Mouse (Mus musculus) midbrain, embryonic 10.5 days (tissue): ENCODE measurements around the gene Tmem130. TPM values are rescaled to one million over a fixed set of nuclear protein-coding genes. Genes with fewer than 3 reads are reported as not detected.
"Not testable (repeated sequence)": the region's sequence is repeated elsewhere in the genome, so short reads cannot be mapped to it uniquely, and the experiment has no call there.

ENCODE experiments used
- DNase-seq: peaks from one replicate; pipeline ENCODE4 v3.0.0-alpha.2; 2017; ENCODE audit warnings: low spot score
- H3K27ac ChIP-seq: fragments of 300-500 bp; sonication (generic); replicated peaks from 2 replicates; pipeline ENCODE4 v1.5.1; 2016; ENCODE audit warnings: mild to moderate bottlenecking
- H3K27me3 ChIP-seq: fragments of 300-500 bp; sonication (generic); 2 replicates; pipeline ENCODE4 v1.6.1; 2016; ENCODE audit warnings: low read depth, mild to moderate bottlenecking; ENCODE audit not compliant: poor library complexity, severe bottlenecking
- H3K36me3 ChIP-seq: fragments of 300-500 bp; sonication (generic); 2 replicates; pipeline ENCODE4 v1.6.1; 2016; ENCODE audit warnings: mild to moderate bottlenecking, moderate library complexity
- H3K4me1 ChIP-seq: fragments of 300-500 bp; sonication (generic); 2 replicates; pipeline ENCODE4 v1.6.1; 2016
- H3K4me3 ChIP-seq: fragments of 300-500 bp; sonication (generic); 2 replicates; pipeline ENCODE4 v1.5.1; 2016; ENCODE audit warnings: mild to moderate bottlenecking, moderate library complexity
- H3K9me3 ChIP-seq: fragments of 300-500 bp; sonication (generic); replicated peaks from 2 replicates; pipeline ENCODE4 v1.6.1; 2016; ENCODE audit warnings: mild to moderate bottlenecking
- WGBS: fragments of 180-500 bp; shearing (Covaris S2); methylation state at CpG from one replicate; pipeline ENCODE4 v1.1.7; 2016; 5-methylcytosine and 5-hydroxymethylcytosine counted together
- polyA plus RNA-seq: library from polyadenylated mRNA; unstranded; fragments of >200 nt; fragmentation: Nextera tagmentation; extraction: Ambion mirVana; gene quantifications from 2 replicates; pipeline ENCODE4 v1.2.1, GENCODE M21; 2016

Gene Tmem130
- polyA plus RNA-seq, 1 experiment from 2014 or later, result 2.5 TPM

DNA sequence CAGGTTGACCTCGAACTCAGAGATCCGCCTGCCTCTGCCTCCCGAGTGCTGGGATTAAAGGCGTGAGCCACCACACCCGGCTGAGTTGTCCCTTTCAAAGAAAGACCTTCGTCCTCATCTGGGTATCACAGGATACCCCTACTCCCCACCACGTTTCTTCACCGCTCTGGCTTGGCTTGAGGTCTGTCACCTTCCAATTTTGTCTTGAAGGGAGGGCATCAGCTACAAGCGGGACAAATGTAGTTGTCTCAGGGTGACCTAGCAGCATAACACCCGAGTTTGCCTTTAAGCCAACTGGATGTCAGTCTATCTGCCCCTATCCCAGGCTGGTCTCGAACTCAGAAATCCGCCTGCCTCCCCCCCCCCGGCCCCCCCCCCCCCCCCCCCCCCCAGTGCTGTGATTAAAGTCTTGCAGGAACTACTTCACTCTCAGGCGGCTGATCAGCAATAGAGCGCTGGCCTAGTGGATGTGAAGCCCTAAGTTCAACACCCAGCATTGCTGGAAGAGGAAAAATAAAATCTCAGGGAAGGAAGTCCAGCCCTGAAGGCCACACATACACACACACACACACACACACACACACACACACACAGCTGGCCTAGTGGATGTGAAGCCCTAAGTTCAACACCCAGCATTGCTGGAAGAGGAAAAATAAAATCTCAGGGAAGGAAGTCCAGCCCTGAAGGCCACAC is 5.6 kb upstream of the Tmem130 start, which contains the start of gene Trrap:
Trrap (plus strand) TSS at position 627 of the 693 bp plus-strand sequence.
- Histone ChIP-seq H3K4me3 (peak within 1 kb of the TSS; percentile 81), H3K36me3 (peaks cover 20% of the 10 kb centered on the region), H3K4me1 (peaks cover 16% of the 10 kb centered on the region), H3K27ac (peak within 1 kb of the TSS; percentile 99)
- not testable (repeated sequence) for H3K27me3 ChIP-seq, H3K9me3 ChIP-seq, DNase-seq
- 78% methylated on average over 14 of the region's 15 CpGs for WGBS

DNA sequence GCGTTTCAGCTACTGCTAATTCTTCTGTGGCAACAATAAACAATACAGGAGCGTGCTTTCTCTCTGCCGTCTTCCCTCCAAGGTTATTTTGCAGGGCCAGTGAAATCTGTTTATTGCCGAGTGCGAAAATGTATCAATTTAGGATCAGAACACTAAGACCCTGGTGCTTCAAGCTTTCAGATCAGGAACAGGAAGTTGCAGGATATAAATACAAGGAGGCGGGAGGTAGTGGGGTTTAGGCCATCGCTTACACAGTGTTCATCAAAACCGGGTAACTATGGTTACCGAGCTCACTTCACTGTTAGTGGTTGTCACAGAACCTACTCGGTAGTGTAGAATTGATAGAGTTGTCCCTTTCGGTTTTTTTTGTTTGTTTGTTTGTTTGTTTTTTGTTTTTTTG is 5.0 kb upstream of the Tmem130 start:
- Histone ChIP-seq H3K27ac (no peak overlapping the region), H3K4me3 (no peak overlapping the region), H3K27me3 (peaks cover 16% of the 10 kb centered on the region), H3K4me1 (peaks cover 17% of the 10 kb centered on the region), H3K36me3 (peaks cover 14% of the 10 kb centered on the region), H3K9me3 (no peaks in the 10 kb centered on the region)
- DNase-seq, result no peak
- 90% methylated on average over 11 of the region's 11 CpGs for WGBS

DNA sequence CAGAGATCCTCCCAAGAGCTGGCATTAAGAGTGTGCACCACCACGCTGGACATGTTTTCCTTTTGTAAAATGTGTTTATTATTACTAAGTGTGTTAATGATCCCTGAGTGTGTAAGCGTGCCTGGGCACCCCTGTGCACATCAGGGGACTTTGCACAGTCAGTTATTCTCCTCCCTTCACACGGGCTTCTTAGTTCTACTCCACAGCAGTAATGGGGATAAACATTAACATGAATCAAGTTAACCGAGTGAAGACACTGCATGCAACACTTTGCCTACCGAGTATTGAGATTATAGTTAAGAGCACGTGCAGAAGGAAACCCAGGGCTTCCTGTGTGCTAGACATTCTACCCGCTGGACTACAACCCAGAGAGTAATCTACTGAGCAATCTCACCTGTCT is 4.4 kb upstream of the Tmem130 start:
- Histone ChIP-seq H3K27me3 (peaks cover 22% of the 10 kb centered on the region), H3K36me3 (peaks cover 8% of the 10 kb centered on the region), H3K27ac (no peak overlapping the region), H3K9me3 (no peaks in the 10 kb centered on the region), H3K4me1 (peaks cover 23% of the 10 kb centered on the region), H3K4me3 (no peak overlapping the region)
- WGBS, result 85% methylated on average over 7 of the region's 7 CpGs
- no peak for DNase-seq

DNA sequence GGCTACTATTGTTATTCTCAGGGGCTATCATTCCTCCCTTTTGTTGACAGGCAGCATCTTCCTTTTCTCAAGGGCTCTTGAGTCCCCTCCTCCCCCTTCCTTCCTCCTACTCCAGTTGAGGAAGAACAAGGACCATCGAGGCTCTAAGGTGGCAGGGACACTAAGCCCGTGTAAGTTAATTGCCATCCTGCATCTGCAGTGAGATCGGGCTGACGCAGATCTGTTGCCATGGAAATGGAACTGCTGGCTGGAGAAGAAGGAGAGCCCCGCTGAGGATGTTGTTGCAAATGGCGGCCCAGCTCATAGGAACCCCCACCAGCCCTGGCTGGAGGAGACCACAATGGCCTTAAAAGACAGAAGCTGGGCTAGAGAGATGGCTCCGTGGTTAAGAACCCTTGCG is 3.2 kb downstream of the Tmem130 start:
- Histone ChIP-seq H3K4me3 (0 out of 2 replicates have a peak overlapping the region, but pooled peaks have one; percentile 12), H3K27ac (peak overlapping the region; percentile 52), H3K27me3 (peaks cover 42% of the 10 kb centered on the region), H3K36me3 (no peaks in the 10 kb centered on the region), H3K9me3 (no peaks in the 10 kb centered on the region), H3K4me1 (peaks cover 20% of the 10 kb centered on the region)
- 6% methylated on average over 8 of the region's 8 CpGs for WGBS
- peak; percentile 50 for DNase-seq

DNA sequence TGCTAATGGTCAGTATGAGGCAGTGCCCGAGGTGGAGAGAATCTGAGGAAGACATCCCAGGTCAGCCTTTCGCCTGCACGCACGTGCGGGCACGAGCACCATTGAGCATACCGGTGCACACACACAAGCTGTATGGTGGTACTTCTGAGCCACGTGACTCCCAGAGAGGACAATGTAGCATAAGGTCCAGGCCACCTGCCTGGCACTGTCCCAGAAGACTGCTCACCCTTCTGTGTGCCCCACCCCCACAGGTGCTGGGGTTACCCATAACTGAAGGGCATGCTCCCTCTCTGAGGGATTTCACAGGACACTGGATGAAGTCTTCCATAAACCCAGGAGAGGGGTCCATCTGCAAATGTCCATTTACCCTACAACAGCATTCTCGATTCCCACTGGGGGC is 4.2 kb downstream of the Tmem130 start:
- Histone ChIP-seq H3K36me3 (no peaks in the 10 kb centered on the region), H3K4me1 (peaks cover 23% of the 10 kb centered on the region), H3K27me3 (peaks cover 34% of the 10 kb centered on the region), H3K27ac (no peak overlapping the region), H3K9me3 (no peaks in the 10 kb centered on the region), H3K4me3 (no peak overlapping the region)
- WGBS, result 88% methylated on average over 9 of the region's 9 CpGs
- DNase-seq, result no peak

DNA sequence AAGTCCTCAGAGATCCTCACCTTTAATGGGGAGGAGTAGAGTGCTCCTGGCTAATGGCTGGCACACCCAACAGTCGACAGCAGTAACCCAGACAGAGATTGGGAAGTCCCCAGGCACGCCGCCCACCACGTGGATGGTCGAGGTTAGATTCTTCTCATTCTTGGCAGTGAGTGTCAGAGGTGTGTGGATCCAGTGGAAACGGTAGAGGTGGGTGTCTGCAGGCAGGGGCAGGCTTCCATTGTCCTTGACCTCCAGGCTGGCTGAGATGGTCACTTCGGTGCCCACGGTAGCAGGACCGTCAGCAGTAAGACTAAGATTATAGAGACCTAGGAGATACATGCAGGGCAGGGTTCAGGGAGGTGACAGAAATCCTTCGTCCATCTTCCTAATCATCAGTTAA is 6.4 kb downstream of the Tmem130 start:
- Histone ChIP-seq H3K27me3 (peaks cover 12% of the 10 kb centered on the region), H3K27ac (no peak overlapping the region), H3K36me3 (no peaks in the 10 kb centered on the region), H3K4me3 (no peak overlapping the region), H3K4me1 (peaks cover 14% of the 10 kb centered on the region), H3K9me3 (no peaks in the 10 kb centered on the region)
- WGBS, result 84% methylated on average over 10 of the region's 10 CpGs
- no peak for DNase-seq

DNA sequence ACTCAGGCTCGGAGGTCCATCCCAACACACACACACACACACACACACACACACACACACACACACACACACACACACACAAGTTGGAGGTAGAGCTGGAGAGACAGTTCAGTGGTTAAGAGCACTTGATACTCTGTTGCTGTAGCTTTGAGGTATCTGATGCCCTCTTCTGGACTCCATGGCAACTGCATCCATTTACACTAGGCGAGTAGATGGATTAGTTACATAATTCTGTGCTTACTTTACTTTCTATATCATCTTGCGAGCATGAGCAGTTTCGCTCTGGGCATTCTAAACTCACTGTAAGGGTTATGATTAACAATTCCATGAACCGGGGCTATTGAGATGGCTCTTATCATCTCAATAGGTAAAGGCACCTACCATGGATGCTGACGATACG is 8.6 kb downstream of the Tmem130 start:
- Histone ChIP-seq H3K4me3 (no peak overlapping the region), H3K27ac (no peak overlapping the region), H3K9me3 (no peaks in the 10 kb centered on the region), H3K4me1 (peaks cover 5% of the 10 kb centered on the region), H3K27me3 (no peaks in the 10 kb centered on the region), H3K36me3 (no peaks in the 10 kb centered on the region)
- WGBS, result 70% methylated on average over 7 of the region's 7 CpGs
- peak; percentile 37 for DNase-seq

DNA sequence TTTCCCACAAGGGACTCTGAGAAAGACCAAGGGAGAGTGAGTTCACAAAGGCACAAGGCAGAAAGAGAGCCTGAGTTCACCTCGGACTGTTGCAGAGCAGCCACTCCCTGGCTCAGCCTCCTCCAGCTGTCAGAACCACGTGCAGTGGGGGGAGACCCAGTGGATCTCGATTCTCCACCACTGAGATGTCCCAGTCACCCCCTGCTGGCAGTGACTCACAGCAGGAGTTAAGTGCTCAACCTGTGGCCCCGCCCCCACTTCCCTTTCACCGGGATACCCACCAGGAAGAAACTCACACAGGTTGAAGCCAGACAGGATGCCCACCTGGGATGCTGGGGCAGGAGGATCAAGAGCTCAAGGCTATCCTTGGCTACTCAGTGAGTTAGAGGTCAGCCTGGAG is 9.2 kb downstream of the Tmem130 start:
- DNase-seq, result no peak
- Histone ChIP-seq H3K9me3 (no peaks in the 10 kb centered on the region), H3K27ac (no peak overlapping the region), H3K4me3 (no peak overlapping the region), H3K36me3 (no peaks in the 10 kb centered on the region), H3K4me1 (peaks cover 4% of the 10 kb centered on the region; the same call in 1 of the 2 replicates), H3K27me3 (no peaks in the 10 kb centered on the region)
- 23% methylated on average over 5 of the region's 5 CpGs for WGBS

DNA sequence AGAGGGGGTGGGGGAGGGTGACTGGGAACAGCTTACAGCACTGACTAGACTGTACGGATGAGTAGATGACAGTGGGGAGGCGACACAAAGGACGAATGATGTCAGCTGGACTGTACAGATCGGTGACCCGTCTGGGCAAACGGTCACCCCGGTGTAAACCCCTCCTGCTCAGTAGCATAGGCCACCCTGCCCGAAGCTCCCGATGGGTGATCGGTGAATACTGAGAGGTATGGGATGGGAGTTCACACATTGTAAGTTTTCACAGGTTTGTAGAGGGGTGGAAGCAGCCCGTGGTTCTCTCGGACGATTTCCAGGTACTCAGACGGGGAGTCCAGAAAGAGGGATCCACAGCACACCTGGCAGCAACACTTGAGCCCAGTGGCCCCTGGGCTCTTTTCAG is 24.5 kb downstream of the Tmem130 start:
- 95% methylated on average over 14 of the region's 14 CpGs for WGBS
- no peak for DNase-seq

DNA sequence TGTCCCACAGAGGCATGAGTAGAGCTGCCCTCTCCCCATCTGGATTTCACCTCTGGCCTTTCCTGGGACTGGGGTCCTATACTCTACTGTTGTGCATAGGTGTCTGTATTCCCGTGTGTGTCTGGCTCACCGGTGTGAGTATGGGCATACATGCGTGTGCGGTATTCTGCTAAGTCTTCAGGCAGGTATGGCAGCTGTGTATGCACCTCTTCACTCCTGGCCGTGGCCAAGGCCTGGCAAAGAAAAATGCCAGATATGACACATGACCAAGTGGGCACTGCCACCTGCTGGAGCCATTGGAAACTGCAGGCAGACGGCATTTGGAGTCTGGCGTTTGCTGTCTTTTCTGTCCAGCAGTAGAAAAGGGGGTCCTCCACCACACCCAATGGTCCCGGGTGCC is 26.7 kb downstream of the Tmem130 start:
- 31% methylated on average over 8 of the region's 8 CpGs for WGBS
- peaks cover 10% of the 10 kb centered on the region; the same call in 1 of the 2 replicates for H3K27me3 ChIP-seq
- H3K4me3 ChIP-seq, result no peak overlapping the region

More for the DNA sequence above, 24.5 kb downstream of the Tmem130 start:
- Histone ChIP-seq H3K4me3 (no peak overlapping the region), H3K27ac (no peak overlapping the region), H3K36me3 (no peaks in the 10 kb centered on the region), H3K4me1 (no peaks in the 10 kb centered on the region), H3K9me3 (no peaks in the 10 kb centered on the region), H3K27me3 (no peaks in the 10 kb centered on the region)

DNA sequence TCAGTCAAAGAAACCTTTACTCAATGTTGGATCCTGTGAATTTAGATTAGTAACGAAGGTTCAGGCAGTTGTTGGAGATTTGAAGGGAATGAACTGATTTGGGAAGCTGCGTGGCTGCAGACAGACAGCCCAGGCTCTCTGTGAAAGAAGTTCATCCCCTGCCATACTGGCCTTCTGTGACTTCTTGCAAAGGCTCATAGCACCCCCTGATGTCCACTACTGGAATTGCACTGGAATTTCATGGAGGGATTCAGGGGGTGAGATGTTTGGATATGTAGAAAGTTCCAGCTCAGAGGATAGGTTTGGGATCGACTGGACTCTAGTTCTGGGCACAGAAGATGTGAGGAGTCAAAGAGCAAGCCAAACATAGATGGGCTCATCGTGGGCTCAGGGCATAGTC is 27.7 kb downstream of the Tmem130 start:
- DNase-seq, result peak; percentile 76
- H3K27ac ChIP-seq, result no peak overlapping the region
- no peak overlapping the region for H3K4me3 ChIP-seq
- H3K27me3 ChIP-seq, result peaks cover 20% of the 10 kb centered on the region
- H3K9me3 ChIP-seq, result no peaks in the 10 kb centered on the region
- H3K36me3 ChIP-seq, result no peaks in the 10 kb centered on the region
- peaks cover 4% of the 10 kb centered on the region for H3K4me1 ChIP-seq
- WGBS, result 32% methylated on average over 4 of the region's 4 CpGs

More for the DNA sequence above, 26.7 kb downstream of the Tmem130 start:
- DNase-seq, result peak; percentile 74
- no peaks in the 10 kb centered on the region for H3K9me3 ChIP-seq
- no peaks in the 10 kb centered on the region for H3K36me3 ChIP-seq
- H3K27ac ChIP-seq, result no peak overlapping the region
- no peaks in the 10 kb centered on the region for H3K4me1 ChIP-seq

DNA sequence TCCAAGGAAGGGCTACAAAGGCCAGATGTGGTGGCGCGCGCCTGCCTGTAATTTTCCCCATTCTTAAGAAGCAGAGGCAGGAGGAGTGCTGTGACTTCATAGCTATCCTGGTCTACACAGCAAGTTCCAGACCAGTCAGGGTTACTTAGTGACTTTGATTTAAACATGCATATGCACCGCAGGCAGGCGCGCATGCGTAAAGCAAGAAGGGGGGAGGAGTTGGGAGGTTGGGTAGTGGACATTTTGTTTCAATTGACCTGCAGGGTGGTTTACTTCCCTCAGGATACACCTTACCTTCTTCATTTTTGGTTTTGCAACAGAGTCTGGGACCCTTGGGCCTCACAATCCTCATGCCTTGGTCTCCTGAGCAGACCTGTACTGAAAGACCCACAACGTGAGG is 32.4 kb downstream of the Tmem130 start:
- Histone ChIP-seq H3K4me1 (peaks cover 33% of the 10 kb centered on the region), H3K36me3 (no peaks in the 10 kb centered on the region), H3K9me3 (no peaks in the 10 kb centered on the region), H3K27ac (no peak overlapping the region), H3K4me3 (no peak overlapping the region), H3K27me3 (peaks cover 38% of the 10 kb centered on the region)
- 59% methylated on average over 8 of the region's 8 CpGs for WGBS
- DNase-seq, result no peak

DNA sequence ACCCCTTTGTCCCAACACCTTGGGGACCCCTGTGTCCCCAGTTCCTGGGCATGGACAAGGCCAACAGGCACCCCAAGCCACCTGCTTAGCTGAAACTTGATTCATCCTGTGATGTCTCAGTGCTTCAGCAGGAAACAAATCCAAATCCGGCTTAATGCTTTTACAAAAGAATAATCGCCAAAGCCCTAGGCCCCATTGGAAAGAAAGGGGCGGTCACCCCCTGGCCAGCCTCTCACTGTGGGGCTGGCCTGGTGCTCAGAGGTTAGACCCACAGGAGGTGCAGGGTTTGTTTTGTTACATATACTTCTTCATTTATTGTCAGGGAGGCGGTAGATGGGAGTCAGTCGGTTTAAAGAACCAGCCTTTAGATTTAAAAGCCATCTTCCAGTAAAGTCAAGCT is 33.4 kb downstream of the Tmem130 start:
- Histone ChIP-seq H3K36me3 (no peaks in the 10 kb centered on the region), H3K27ac (peak overlapping the region; percentile 52; the same call in 1 of the 2 replicates), H3K4me3 (no peak overlapping the region), H3K27me3 (peaks cover 38% of the 10 kb centered on the region), H3K4me1 (peaks cover 33% of the 10 kb centered on the region), H3K9me3 (no peaks in the 10 kb centered on the region)
- WGBS, result 7% methylated on average over 5 of the region's 5 CpGs
- DNase-seq, result peak; percentile 47
